Mouse (Mus musculus) kidney, embryonic 15.5 days (tissue): Measurements from ENCODE around the gene Irak4. TPM values are rescaled to one million over a fixed set of nuclear protein-coding genes. Genes with fewer than 3 reads are reported as not detected.

ENCODE experiments used
- ATAC-seq: fragments of 200-750 bp; cut with Nextera tagmentation; replicated peaks from 2 replicates; pipeline ENCODE4 v1.8.0; 2017; ENCODE audit warnings: moderate TSS enrichment; ENCODE audit not compliant: low FRiP score
- H3K27ac ChIP-seq: fragments of 300-500 bp; sonication (generic); 2 replicates; pipeline ENCODE4 v1.5.1; 2015; ENCODE audit warnings: mild to moderate bottlenecking, inconsistent platforms
- H3K27me3 ChIP-seq: fragments of 300-500 bp; sonication (generic); 2 replicates; pipeline ENCODE4 v1.6.1; 2015; ENCODE audit warnings: inconsistent platforms
- H3K36me3 ChIP-seq: fragments of 300-500 bp; sonication (generic); 2 replicates; pipeline ENCODE4 v1.6.1; 2015; ENCODE audit warnings: inconsistent platforms
- H3K4me1 ChIP-seq: fragments of 300-500 bp; sonication (generic); 2 replicates; pipeline ENCODE4 v1.6.1; 2015; ENCODE audit warnings: inconsistent platforms
- H3K4me2 ChIP-seq: fragments of 300-500 bp; sonication (generic); 2 replicates; pipeline ENCODE4 v1.6.1; 2015; ENCODE audit warnings: moderate library complexity, mild to moderate bottlenecking, inconsistent platforms
- H3K4me3 ChIP-seq: fragments of 300-500 bp; sonication (generic); replicated peaks from 2 replicates; pipeline ENCODE4 v1.5.1; 2015; ENCODE audit warnings: mild to moderate bottlenecking, inconsistent platforms
- H3K9ac ChIP-seq: fragments of 300-500 bp; sonication (generic); 2 replicates; pipeline ENCODE4 v1.6.1; 2015; ENCODE audit warnings: mild to moderate bottlenecking, inconsistent platforms
- H3K9me3 ChIP-seq: fragments of 300-500 bp; sonication (generic); replicated peaks from 2 replicates; pipeline ENCODE4 v1.6.1; 2016; ENCODE audit warnings: inconsistent platforms
- WGBS: fragments of 180-500 bp; shearing (Covaris S2); methylation state at CpG from one replicate; pipeline ENCODE4 v1.1.7; 2015; ENCODE audit warnings: mixed read lengths; 5-methylcytosine and 5-hydroxymethylcytosine counted together
- polyA plus RNA-seq: library from polyadenylated mRNA; unstranded; fragments of >200 nt; fragmentation: Nextera tagmentation; extraction: Ambion mirVana; gene quantifications from 2 replicates; pipeline ENCODE4 v1.2.1, GENCODE M21; 2015

Irak4 gene
- 11.3 and 12.2 TPM in 2 replicates for polyA plus RNA-seq

- Histone ChIP-seq H3K9me3 (no peaks in the 10 kb centered on the region), H3K36me3 (0 out of 2 replicates have a peak, but pooled peaks cover 6% of the 10 kb centered on the region), H3K4me2 (peak within 1 kb of the TSS; percentile 78), H3K9ac (peak within 1 kb of the TSS; percentile 75), H3K4me1 (peaks cover 9% of the 10 kb centered on the region; the same call in 1 of the 2 replicates), H3K27me3 (no peaks in the 10 kb centered on the region), H3K4me3 (peak within 1 kb of the TSS; percentile 89), H3K27ac (peak within 1 kb of the TSS; percentile 91)
- WGBS = under 1% methylated on average over 45 of the region's 45 CpGs
- ATAC-seq = peak; percentile 99
Measured at GRCm38 (mm10) chr15:94543409-94544051, at the start of gene Irak4, which contains the start of gene Pus7l. TSS of gene Irak4 (plus strand) at chr15:94543643. TSS of gene Pus7l (minus strand) at chr15:94543547.

DNA sequence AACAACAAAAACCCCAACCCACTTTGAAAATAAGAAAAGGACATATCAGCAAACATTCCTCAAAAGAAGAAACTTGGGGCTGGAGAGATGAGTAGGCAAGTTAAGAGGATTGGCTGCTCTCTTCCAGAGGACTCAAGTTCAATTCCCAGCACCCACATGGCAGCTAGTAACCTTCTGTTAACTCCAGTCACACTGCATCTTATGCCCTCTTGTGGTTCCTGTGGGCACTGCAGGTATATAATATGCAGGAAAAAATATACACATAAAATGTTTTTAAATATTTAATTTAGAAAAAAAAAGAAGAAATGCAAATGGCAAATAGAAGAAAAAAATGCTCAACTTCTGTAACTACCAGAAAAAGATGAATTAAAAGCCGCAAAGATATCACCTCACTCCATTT lies 49.0 kb upstream of the Irak4 start:
- H3K36me3 ChIP-seq = no peaks in the 10 kb centered on the region
- no peak overlapping the region for H3K4me2 ChIP-seq
- no peaks in the 10 kb centered on the region for H3K4me1 ChIP-seq
- no peak overlapping the region for H3K4me3 ChIP-seq
- WGBS = 97% methylated on average over 1 of the region's 1 CpGs
- no peak overlapping the region for H3K9ac ChIP-seq
- no peak for ATAC-seq
- H3K27ac ChIP-seq = no peak overlapping the region
- H3K27me3 ChIP-seq = no peaks in the 10 kb centered on the region
- H3K9me3 ChIP-seq = no peaks in the 10 kb centered on the region

DNA sequence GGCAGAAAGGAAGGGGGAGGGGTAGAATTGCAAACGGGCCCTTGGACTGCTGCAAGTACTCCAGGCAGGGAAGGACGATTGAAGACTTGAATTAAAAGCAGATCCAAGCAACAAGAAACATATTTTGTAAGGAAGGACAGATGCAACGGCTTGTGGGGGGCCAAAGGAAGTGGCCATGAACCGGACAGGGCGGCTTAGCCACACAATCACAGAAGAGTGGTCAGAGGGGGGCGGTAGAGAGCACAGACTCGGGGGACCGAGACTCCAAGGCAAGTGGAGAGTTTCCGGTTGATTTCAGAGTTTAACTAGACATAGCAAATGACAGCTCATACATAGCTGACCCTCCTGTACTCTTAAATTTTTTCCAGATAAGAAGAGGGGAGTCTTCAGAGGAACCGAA lies 47.5 kb upstream of the Irak4 start:
- no peak overlapping the region for H3K4me3 ChIP-seq
- H3K9ac ChIP-seq = no peak overlapping the region
- no peaks in the 10 kb centered on the region for H3K9me3 ChIP-seq
- no peak for ATAC-seq
- no peak overlapping the region for H3K4me2 ChIP-seq
- no peaks in the 10 kb centered on the region for H3K27me3 ChIP-seq
- H3K4me1 ChIP-seq = no peaks in the 10 kb centered on the region
- WGBS = 77% methylated on average over 10 of the region's 10 CpGs
- no peak overlapping the region for H3K27ac ChIP-seq
- H3K36me3 ChIP-seq = no peaks in the 10 kb centered on the region

GRCm38 (mm10) chr15:94499260-94499659 lies 44.2 kb upstream of the Irak4 start:
- WGBS = 77% methylated on average over 1 of the region's 1 CpGs
- Histone ChIP-seq H3K27me3 (no peaks in the 10 kb centered on the region), H3K27ac (no peak overlapping the region), H3K4me2 (no peak overlapping the region), H3K9ac (no peak overlapping the region), H3K4me3 (no peak overlapping the region), H3K36me3 (no peaks in the 10 kb centered on the region), H3K9me3 (no peaks in the 10 kb centered on the region), H3K4me1 (no peaks in the 10 kb centered on the region)
- ATAC-seq = no peak

DNA sequence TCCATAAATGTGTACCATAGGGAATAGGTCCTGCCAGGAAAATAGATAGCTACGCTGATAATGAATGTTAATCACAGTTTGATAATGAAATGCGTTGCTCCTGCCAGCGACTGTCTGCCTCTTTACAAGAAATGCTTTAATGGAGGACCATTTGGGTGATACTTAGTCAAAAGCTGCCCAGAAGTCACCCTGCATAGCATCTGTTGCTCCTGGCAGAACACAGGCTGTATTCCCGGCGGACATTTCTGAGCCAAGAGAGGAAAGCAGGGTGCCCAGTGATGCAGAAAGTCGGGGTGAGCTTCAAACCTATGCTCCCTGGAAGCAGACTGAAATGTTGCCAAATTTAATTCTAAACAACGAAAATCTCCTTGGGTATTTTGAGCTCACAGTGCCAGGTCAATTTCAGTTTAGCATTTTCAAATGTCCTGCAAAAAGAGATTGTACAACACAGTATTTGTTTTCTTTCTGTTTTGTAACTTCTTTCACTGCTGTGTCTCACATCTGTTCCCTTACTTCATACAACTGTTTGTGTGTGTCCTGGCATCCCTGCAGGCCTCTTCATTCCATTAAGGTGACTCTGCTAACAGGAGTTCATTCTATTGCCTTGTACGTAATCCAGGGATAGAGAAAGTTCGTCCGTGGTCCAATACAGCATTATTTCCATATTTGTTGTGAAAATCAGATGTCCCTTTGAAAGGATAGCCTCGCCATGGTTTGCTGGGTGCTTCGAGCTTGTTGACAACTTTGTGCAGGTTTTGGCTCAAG lies 39.8 kb upstream of the Irak4 start:
- WGBS = 82% methylated on average over 12 of the region's 12 CpGs
- ATAC-seq = no peak
- Histone ChIP-seq H3K27me3 (no peaks in the 10 kb centered on the region), H3K9me3 (no peaks in the 10 kb centered on the region), H3K9ac (no peak overlapping the region), H3K27ac (no peak overlapping the region), H3K4me2 (no peak overlapping the region), H3K36me3 (no peaks in the 10 kb centered on the region), H3K4me1 (no peaks in the 10 kb centered on the region), H3K4me3 (no peak overlapping the region)

DNA sequence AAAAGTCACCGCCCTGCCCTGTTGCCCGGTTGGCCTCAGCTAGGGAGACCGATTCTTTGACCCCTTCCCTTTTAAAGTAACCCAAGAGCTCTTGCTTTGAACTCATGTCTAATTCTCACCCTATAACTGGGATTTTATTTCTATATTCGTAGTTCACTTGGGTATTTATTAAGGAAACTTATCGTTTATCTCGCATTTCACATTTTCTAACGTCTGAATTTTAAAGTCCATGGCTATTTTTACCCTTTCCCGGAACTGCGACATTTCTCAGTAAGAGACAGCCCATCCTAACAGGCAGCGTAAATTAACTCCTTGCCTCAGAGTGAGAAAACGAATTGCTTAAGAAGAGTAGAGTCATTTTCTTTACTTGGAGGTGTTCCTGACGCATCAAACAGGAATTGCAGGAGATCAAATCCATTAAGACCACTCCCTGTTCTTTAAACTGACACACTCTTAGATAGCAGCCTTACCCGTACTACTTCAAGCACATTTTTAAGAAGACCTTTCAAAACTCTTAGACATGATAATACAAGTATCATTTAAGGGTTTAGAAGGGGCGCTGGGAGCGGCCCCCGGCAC lies 25.4 kb upstream of the Irak4 start:
- Histone ChIP-seq H3K9me3 (no peaks in the 10 kb centered on the region), H3K27me3 (no peaks in the 10 kb centered on the region), H3K4me3 (no peak overlapping the region), H3K36me3 (peaks cover 3% of the 10 kb centered on the region; the same call in 1 of the 2 replicates), H3K4me1 (no peaks in the 10 kb centered on the region), H3K9ac (no peak overlapping the region), H3K27ac (no peak overlapping the region), H3K4me2 (no peak overlapping the region)
- no peak for ATAC-seq
- 68% methylated on average over 16 of the region's 16 CpGs for WGBS

DNA sequence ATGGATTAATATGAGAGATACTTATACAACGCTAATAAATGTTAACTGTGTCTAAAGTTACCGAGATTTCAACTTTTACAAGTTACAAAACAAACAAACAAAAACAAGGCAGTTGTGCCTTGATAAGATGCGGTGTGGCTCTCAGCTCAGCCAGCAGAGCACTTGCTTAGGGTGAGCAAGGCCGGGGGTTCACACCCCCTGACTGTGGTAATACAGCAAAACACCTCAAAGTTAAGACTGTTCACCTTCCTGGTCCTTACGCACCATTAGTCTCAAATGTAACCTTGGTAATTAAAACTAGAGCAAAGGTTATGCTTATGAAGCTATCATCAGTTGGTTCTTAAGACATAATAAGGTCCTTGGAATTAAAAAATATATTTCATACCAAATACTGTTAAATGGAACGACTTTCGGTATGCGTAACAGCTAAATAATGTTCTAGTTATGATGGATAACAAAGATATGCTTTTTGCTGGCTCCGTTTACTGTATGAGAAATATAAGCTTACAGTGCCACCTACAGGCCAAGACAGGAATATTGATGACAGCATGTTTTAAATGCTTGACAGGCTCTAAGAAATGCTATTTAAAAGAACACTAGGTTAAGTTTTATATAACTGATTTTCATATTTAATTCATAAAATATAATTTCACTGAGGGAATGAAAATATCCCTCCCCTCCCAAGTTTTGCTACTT lies 23.1 kb upstream of the Irak4 start:
- ATAC-seq = no peak
- Histone ChIP-seq H3K27ac (no peak overlapping the region), H3K4me3 (no peak overlapping the region), H3K9me3 (no peaks in the 10 kb centered on the region), H3K27me3 (no peaks in the 10 kb centered on the region), H3K4me2 (no peak overlapping the region), H3K36me3 (peaks cover 9% of the 10 kb centered on the region; the same call in 1 of the 2 replicates), H3K4me1 (no peaks in the 10 kb centered on the region), H3K9ac (no peak overlapping the region)
- WGBS = 40% methylated on average over 9 of the region's 9 CpGs

GRCm38 (mm10) chr15:94520959-94521358 lies 22.5 kb upstream of the Irak4 start:
- H3K4me2 ChIP-seq = no peak overlapping the region
- WGBS = 80% methylated on average over 5 of the region's 5 CpGs
- no peaks in the 10 kb centered on the region for H3K4me1 ChIP-seq
- no peak overlapping the region for H3K4me3 ChIP-seq
- H3K27ac ChIP-seq = no peak overlapping the region
- H3K9me3 ChIP-seq = no peaks in the 10 kb centered on the region
- no peaks in the 10 kb centered on the region for H3K27me3 ChIP-seq
- H3K9ac ChIP-seq = no peak overlapping the region
- peaks cover 9% of the 10 kb centered on the region; the same call in 1 of the 2 replicates for H3K36me3 ChIP-seq
- no peak for ATAC-seq

GRCm38 (mm10) chr15:94523251-94523650 lies 20.2 kb upstream of the Irak4 start:
- no peak overlapping the region for H3K9ac ChIP-seq
- ATAC-seq = no peak
- 83% methylated on average over 28 of the region's 28 CpGs for WGBS
- H3K36me3 ChIP-seq = peaks cover 22% of the 10 kb centered on the region; the same call in 1 of the 2 replicates
- H3K4me2 ChIP-seq = no peak overlapping the region
- H3K9me3 ChIP-seq = no peaks in the 10 kb centered on the region
- H3K27me3 ChIP-seq = no peaks in the 10 kb centered on the region
- H3K4me3 ChIP-seq = no peak overlapping the region
- H3K4me1 ChIP-seq = no peaks in the 10 kb centered on the region
- H3K27ac ChIP-seq = no peak overlapping the region

- H3K27me3 ChIP-seq = no peaks in the 10 kb centered on the region
- H3K36me3 ChIP-seq = peaks cover 30% of the 10 kb centered on the region; the same call in 1 of the 2 replicates
- ATAC-seq = no peak
- H3K9me3 ChIP-seq = no peaks in the 10 kb centered on the region
- H3K27ac ChIP-seq = no peak overlapping the region
- no peak overlapping the region for H3K4me2 ChIP-seq
- 76% methylated on average over 12 of the region's 12 CpGs for WGBS
- no peak overlapping the region for H3K4me3 ChIP-seq
- H3K4me1 ChIP-seq = no peaks in the 10 kb centered on the region
- H3K9ac ChIP-seq = no peak overlapping the region
Measured at GRCm38 (mm10) chr15:94524956-94525355, 18.5 kb upstream of the Irak4 start.

DNA sequence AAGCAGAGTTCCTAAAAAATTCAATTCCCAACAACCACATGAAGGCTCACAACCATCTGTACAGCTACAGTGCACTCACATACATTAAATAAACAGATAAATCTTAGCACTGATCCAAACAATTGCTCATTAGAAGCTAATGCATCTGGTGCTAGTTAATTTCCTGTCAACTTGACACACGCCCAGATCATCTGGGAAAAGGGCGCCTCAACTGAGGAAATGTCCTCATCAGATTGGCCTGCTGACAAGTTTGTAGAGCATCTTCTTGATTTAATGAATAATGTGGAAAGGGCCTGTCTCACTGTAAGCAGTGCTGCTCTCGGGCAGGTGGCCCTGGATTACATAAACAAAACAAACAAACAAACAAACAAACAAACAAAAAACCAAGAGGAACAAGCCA lies 12.9 kb upstream of the Irak4 start:
- peaks cover 45% of the 10 kb centered on the region for H3K36me3 ChIP-seq
- no peaks in the 10 kb centered on the region for H3K9me3 ChIP-seq
- H3K4me2 ChIP-seq = no peak overlapping the region
- no peaks in the 10 kb centered on the region for H3K27me3 ChIP-seq
- no peak for ATAC-seq
- WGBS = 82% methylated on average over 3 of the region's 3 CpGs
- no peaks in the 10 kb centered on the region for H3K4me1 ChIP-seq
- no peak overlapping the region for H3K27ac ChIP-seq
- no peak overlapping the region for H3K4me3 ChIP-seq
- no peak overlapping the region for H3K9ac ChIP-seq

- H3K9ac ChIP-seq = no peak overlapping the region
- no peaks in the 10 kb centered on the region for H3K9me3 ChIP-seq
- no peak overlapping the region for H3K4me2 ChIP-seq
- 89% methylated on average over 5 of the region's 5 CpGs for WGBS
- no peaks in the 10 kb centered on the region for H3K27me3 ChIP-seq
- H3K4me1 ChIP-seq = no peaks in the 10 kb centered on the region
- no peak for ATAC-seq
- no peak overlapping the region for H3K4me3 ChIP-seq
- no peak overlapping the region for H3K27ac ChIP-seq
- peaks cover 39% of the 10 kb centered on the region for H3K36me3 ChIP-seq
Measured at GRCm38 (mm10) chr15:94532306-94532705, 11.1 kb upstream of the Irak4 start.
